ENCODE assay signal across 8 mouse cellular contexts in genomic region chr9:89211065-89211858, GRCm38 (mm10). TPM values are rescaled to one million over a fixed set of nuclear protein-coding genes. Genes with fewer than 3 reads are reported as not detected.
DNase-seq lines count a peak whose midpoint lies in the region; ATAC-seq and TF ChIP-seq lines count a peak whose summit lies in the region.
"Not testable (repeated sequence)": the region's sequence is repeated elsewhere in the genome, so short reads cannot be mapped to it uniquely, and the experiment has no call there.

No protein-coding gene starts in this region.

- 0 out of 2 replicates have a peak overlapping the region, but pooled peaks have one; percentile 29 for H3K9ac ChIP-seq in hindbrain, embryonic 15.5 days
- H3K9ac ChIP-seq in lung, postnatal 0 days (replicated peaks; ENCODE audit: low read depth), result not testable (repeated sequence)

- not testable (repeated sequence) for TF ChIP-seq EP300 in lung, postnatal 0 days (IDR thresholded peaks at IDR 0.05)

- not testable (repeated sequence) for H3K36me3 ChIP-seq in hindbrain, embryonic 15.5 days; lung, postnatal 0 days (ENCODE audit: insufficient read depth, low read length)

- peak overlapping the region; percentile 52 for H3K4me2 ChIP-seq in hindbrain, embryonic 15.5 days
- peak overlapping the region; percentile 35; the same call in 1 of the 2 replicates for H3K4me2 ChIP-seq in lung, postnatal 0 days (replicated peaks; ENCODE audit: low read depth, low read length)

- 6% methylated on average over 10 of the region's 44 CpGs for WGBS in hindbrain, embryonic 15.5 days
- 8% methylated on average over 6 of the region's 44 CpGs for WGBS in lung, postnatal 0 days

- not testable (repeated sequence) for H3K27me3 ChIP-seq in Patski; hindbrain, embryonic 15.5 days; lung, postnatal 0 days (replicated peaks; ENCODE audit: insufficient read depth, low read length)

- CTCF ChIA-PET in Patski (lab: Charles Lee), result not testable (repeated sequence)

- POLR2A ChIA-PET in Patski (lab: Charles Lee), result not testable (repeated sequence)

- not testable (repeated sequence) for TF ChIP-seq CTCF in Patski (IDR thresholded peaks at IDR 0.05); lung, postnatal 0 days (IDR thresholded peaks at IDR 0.05)

- H3K4me1 ChIP-seq in hindbrain, embryonic 15.5 days (replicated peaks); lung, postnatal 0 days (ENCODE audit: insufficient read depth, low read depth, low read length): not testable (repeated sequence)

- H3K4me3 ChIP-seq in hindbrain, embryonic 15.5 days, result peak overlapping the region; percentile 34
- peak overlapping the region; percentile 20; the same call in 1 of the 2 replicates for H3K4me3 ChIP-seq in lung, postnatal 0 days (ENCODE audit: low read depth, low read length)

- DNase-seq in Patski (ENCODE audit: low read depth, low spot score), result not testable (repeated sequence)
- peak; percentile 76 to 88 for DNase-seq in cerebellum, postnatal 4 days (ENCODE audit: low spot score in 2 of 2)
- DNase-seq in gastrocnemius, adult 8-10 months (ENCODE audit: low spot score in 2 of 2), result peak; percentile 76
- DNase-seq in layer of hippocampus, postnatal 25 days (ENCODE audit: extremely low spot score in 1 of 2, low spot score in 1 of 2), result peak; percentile 81 to 96
- DNase-seq in lung, postnatal 0 days (ENCODE audit: low spot score), result peak; percentile 4
- DNase-seq in ovary, postnatal 10 days (ENCODE audit: low spot score), result peak; percentile 95
- peak; percentile 89 for DNase-seq in thymus, postnatal 25 days

- in situ Hi-C loops in Patski (cut with MboI; ENCODE audit: low pct_unique_long_range_greater_than_20kb), result not testable (repeated sequence)

- H3K27ac ChIP-seq in hindbrain, embryonic 15.5 days (replicated peaks), result peak overlapping the region; percentile 69
- H3K27ac ChIP-seq in lung, postnatal 0 days (ENCODE audit: low read length), result not testable (repeated sequence)

- ATAC-seq in Patski, result peak; percentile 97
- peak; percentile 95 for ATAC-seq in hindbrain, embryonic 15.5 days (ENCODE audit: low FRiP score, low read depth)
- peak; percentile 95 for ATAC-seq in lung, postnatal 0 days

- not testable (repeated sequence) for H3K9me3 ChIP-seq in hindbrain, embryonic 15.5 days; lung, postnatal 0 days (ENCODE audit: low read length)

RNA-seq across cellular contexts. Expression of gene Mthfs, which starts 0.8 kb away (rescaled TPM):
- polyA plus RNA-seq in Patski (2021), result 14.3 TPM
- 10 to 100 TPM; 11.9 to 15.4 (median 14.4) TPM for total RNA-seq in gastrocnemius, adult 8-10 months (2022)
- 17.2 and 18.0 TPM in 2 replicates for polyA plus RNA-seq in hindbrain, embryonic 15.5 days (2015; fragmentation: Nextera tagmentation; extraction: Ambion mirVana)
- total RNA-seq in layer of hippocampus, postnatal 25 days (2021), result 10 to 100 TPM; 29.0 to 37.9 TPM
- polyA plus RNA-seq in lung, postnatal 0 days (2015; fragmentation: Nextera tagmentation; extraction: Ambion mirVana), result 38.3 and 42.6 TPM in 2 replicates

RNA-seq across cellular contexts. Expression of gene Gm29094, which starts 12.1 kb away (rescaled TPM):
- not detected for polyA plus RNA-seq in Patski (2021)
- not detected for total RNA-seq in gastrocnemius, adult 8-10 months (2022)
- polyA plus RNA-seq in hindbrain, embryonic 15.5 days (2015; fragmentation: Nextera tagmentation; extraction: Ambion mirVana), result not detected in 2 replicates
- total RNA-seq in layer of hippocampus, postnatal 25 days (2021), result not detected
- 3.8 and 4.4 TPM in 2 replicates for polyA plus RNA-seq in lung, postnatal 0 days (2015; fragmentation: Nextera tagmentation; extraction: Ambion mirVana)

RNA-seq across cellular contexts. Expression of gene Bcl2a1b, which starts 12.3 kb away (rescaled TPM):
- not detected for polyA plus RNA-seq in Patski (2021)
- not detected for total RNA-seq in gastrocnemius, adult 8-10 months (2022)
- 1.1 and 2.0 TPM in 2 replicates for polyA plus RNA-seq in hindbrain, embryonic 15.5 days (2015; fragmentation: Nextera tagmentation; extraction: Ambion mirVana)
- 1 to 10 TPM in 1 of 2 experiments, under 1 TPM in 1; 0.87 to 1.3 TPM for total RNA-seq in layer of hippocampus, postnatal 25 days (2021)
- polyA plus RNA-seq in lung, postnatal 0 days (2015; fragmentation: Nextera tagmentation; extraction: Ambion mirVana), result 54.2 and 55.1 TPM in 2 replicates

Comparison
In these comparisons a context has a peak if more than half of its experiments do, and no peak if none do; other contexts are left out.
1. RNA of gene Bcl2a1b, which starts 12.3 kb away (polyA plus RNA-seq): 54.2 to 55.1 TPM in lung, postnatal 0 days; 1.1 to 2.0 TPM in hindbrain, embryonic 15.5 days and not detected in Patski (single experiment); every median in the first group is over 10 times any median in the second.
2. Peak in every context shown above with its lines, with median percentiles within 50 percentile points of each other: ATAC-seq.